Mouse (Mus musculus): ENCODE results near the gene Pxk. TPM values are rescaled to one million over a fixed set of nuclear protein-coding genes. Genes with fewer than 3 reads are reported as not detected.
"Not testable (repeated sequence)": the region's sequence is repeated elsewhere in the genome, so short reads cannot be mapped to it uniquely, and the experiment has no call there.

Pxk gene
- polyA plus RNA-seq, 2 experiments, result 35.4 to 36.4 TPM

- H3K9me3 ChIP-seq (ENCODE audit: control insufficient read depth, low read length), result no peaks in the 10 kb centered on the region
- H3K4me3 ChIP-seq (replicated peaks; ENCODE audit: low read length), result no peak overlapping the region
- DNase-seq (ENCODE audit: low spot score), result no peak
- no peaks in the 10 kb centered on the region for H3K36me3 ChIP-seq (ENCODE audit: control insufficient read depth, insufficient read depth, low read length)
- H3K9ac ChIP-seq (ENCODE audit: low read depth, low read length, severe bottlenecking), result no peak overlapping the region
- no peaks in the 10 kb centered on the region for H3K27me3 ChIP-seq (ENCODE audit: control insufficient read depth, insufficient read depth, low read length)
- H3K4me1 ChIP-seq (ENCODE audit: control insufficient read depth, insufficient read depth, low read length), result no peaks in the 10 kb centered on the region
- no peak overlapping the region for H3K4me2 ChIP-seq (replicated peaks; ENCODE audit: low read depth, low read length, severe bottlenecking)
- 67% methylated on average over 3 of the region's 3 CpGs for WGBS
- H3K27ac ChIP-seq (replicated peaks; ENCODE audit: low read depth, low read length), result no peak overlapping the region
- no peak for TF ChIP-seq POLR2A (IDR thresholded peaks at IDR 0.05; ENCODE audit: borderline replicate concordance, extremely low read depth, insufficient read depth, insufficient read length)
- no peak for ATAC-seq (ENCODE audit: low FRiP score, low read depth)
Observed at GRCm38 (mm10) chr14:8119904-8120303, 21.9 kb downstream of the Pxk start.

GRCm38 (mm10) chr14:8123141-8123540 is 25.1 kb downstream of the Pxk start:
- no peak overlapping the region for H3K4me3 ChIP-seq (replicated peaks; ENCODE audit: low read length)
- WGBS, result 85% methylated on average over 7 of the region's 7 CpGs
- no peak overlapping the region for H3K9ac ChIP-seq (ENCODE audit: low read depth, low read length, severe bottlenecking)
- H3K36me3 ChIP-seq (ENCODE audit: control insufficient read depth, insufficient read depth, low read length), result no peaks in the 10 kb centered on the region
- no peaks in the 10 kb centered on the region for H3K27me3 ChIP-seq (ENCODE audit: control insufficient read depth, insufficient read depth, low read length)
- H3K9me3 ChIP-seq (ENCODE audit: control insufficient read depth, low read length), result no peaks in the 10 kb centered on the region
- no peak overlapping the region for H3K27ac ChIP-seq (replicated peaks; ENCODE audit: low read depth, low read length)
- DNase-seq (ENCODE audit: low spot score), result no peak
- ATAC-seq (ENCODE audit: low FRiP score, low read depth), result no peak
- no peak overlapping the region for H3K4me2 ChIP-seq (replicated peaks; ENCODE audit: low read depth, low read length, severe bottlenecking)
- H3K4me1 ChIP-seq (ENCODE audit: control insufficient read depth, insufficient read depth, low read length), result no peaks in the 10 kb centered on the region
- TF ChIP-seq POLR2A (IDR thresholded peaks at IDR 0.05; ENCODE audit: borderline replicate concordance, extremely low read depth, insufficient read depth, insufficient read length), result no peak

GRCm38 (mm10) chr14:8123611-8124010 is 25.6 kb downstream of the Pxk start:
- H3K9me3 ChIP-seq (ENCODE audit: control insufficient read depth, low read length); H3K27me3 ChIP-seq (ENCODE audit: control insufficient read depth, insufficient read depth, low read length); H3K27ac ChIP-seq (replicated peaks; ENCODE audit: low read depth, low read length); H3K4me1 ChIP-seq (ENCODE audit: control insufficient read depth, insufficient read depth, low read length); H3K9ac ChIP-seq (ENCODE audit: low read depth, low read length, severe bottlenecking); ATAC-seq (ENCODE audit: low FRiP score, low read depth); H3K36me3 ChIP-seq (ENCODE audit: control insufficient read depth, insufficient read depth, low read length); H3K4me3 ChIP-seq (replicated peaks; ENCODE audit: low read length); H3K4me2 ChIP-seq (replicated peaks; ENCODE audit: low read depth, low read length, severe bottlenecking); DNase-seq (ENCODE audit: low spot score): not testable (repeated sequence)
- WGBS, result 93% methylated on average over 10 of the region's 10 CpGs

- Histone ChIP-seq H3K4me2 (replicated peaks; ENCODE audit: low read depth, low read length, severe bottlenecking) (no peak overlapping the region), H3K9me3 (ENCODE audit: control insufficient read depth, low read length) (no peaks in the 10 kb centered on the region), H3K36me3 (ENCODE audit: control insufficient read depth, insufficient read depth, low read length) (no peaks in the 10 kb centered on the region), H3K27ac (replicated peaks; ENCODE audit: low read depth, low read length) (no peak overlapping the region), H3K27me3 (ENCODE audit: control insufficient read depth, insufficient read depth, low read length) (no peaks in the 10 kb centered on the region), H3K4me1 (ENCODE audit: control insufficient read depth, insufficient read depth, low read length) (no peaks in the 10 kb centered on the region), H3K4me3 (replicated peaks; ENCODE audit: low read length) (no peak overlapping the region), H3K9ac (ENCODE audit: low read depth, low read length, severe bottlenecking) (no peak overlapping the region)
- WGBS, result 80% methylated on average over 7 of the region's 7 CpGs
- DNase-seq (ENCODE audit: low spot score) (no peak), ATAC-seq (ENCODE audit: low FRiP score, low read depth) (no peak)
- no peak for TF ChIP-seq POLR2A (IDR thresholded peaks at IDR 0.05; ENCODE audit: borderline replicate concordance, extremely low read depth, insufficient read depth, insufficient read length)
Observed at GRCm38 (mm10) chr14:8124046-8124881, 26.3 kb downstream of the Pxk start.

- Histone ChIP-seq H3K9me3 (ENCODE audit: control insufficient read depth, low read length) (no peaks in the 10 kb centered on the region), H3K9ac (ENCODE audit: low read depth, low read length, severe bottlenecking) (no peak overlapping the region), H3K36me3 (ENCODE audit: control insufficient read depth, insufficient read depth, low read length) (peaks cover 6% of the 10 kb centered on the region; the same call in 1 of the 2 replicates), H3K27ac (replicated peaks; ENCODE audit: low read depth, low read length) (no peak overlapping the region), H3K4me3 (replicated peaks; ENCODE audit: low read length) (no peak overlapping the region), H3K4me1 (ENCODE audit: control insufficient read depth, insufficient read depth, low read length) (no peaks in the 10 kb centered on the region), H3K27me3 (ENCODE audit: control insufficient read depth, insufficient read depth, low read length) (no peaks in the 10 kb centered on the region), H3K4me2 (replicated peaks; ENCODE audit: low read depth, low read length, severe bottlenecking) (no peak overlapping the region)
- 63% methylated on average over 5 of the region's 5 CpGs for WGBS
- DNase-seq (ENCODE audit: low spot score), result no peak
- no peak for TF ChIP-seq POLR2A (IDR thresholded peaks at IDR 0.05; ENCODE audit: borderline replicate concordance, extremely low read depth, insufficient read depth, insufficient read length)
- no peak for ATAC-seq (ENCODE audit: low FRiP score, low read depth)
Observed at GRCm38 (mm10) chr14:8127971-8128370, 30.0 kb downstream of the Pxk start.

Measured in limb, embryonic 14.5 days (tissue).